Mouse (Mus musculus) ovary, postnatal 14 days (tissue): ENCODE results near the gene Rora.

Experiments used
- DNase-seq: peaks from one replicate; pipeline ENCODE4 v3.0.0; 2022; ENCODE audit warnings: low spot score

Gene Rora

GRCm38 (mm10) chr9:69140144-69140543, 486.6 kb downstream of the Rora start:
- DNase-seq = no peak

- no peak for DNase-seq
These were observed 488.3 kb downstream of the Rora start for GRCm38 (mm10) chr9:69141859-69142258.

GRCm38 (mm10) chr9:69146937-69147336, 493.4 kb downstream of the Rora start:
- no peak for DNase-seq

- DNase-seq = no peak
These were observed 496.6 kb downstream of the Rora start for GRCm38 (mm10) chr9:69150224-69150623.

GRCm38 (mm10) chr9:69154684-69155083, 501.1 kb downstream of the Rora start:
- DNase-seq = no peak

GRCm38 (mm10) chr9:69155836-69156595, 502.4 kb downstream of the Rora start:
- DNase-seq = no peak

- DNase-seq = no peak
These were observed 507.2 kb downstream of the Rora start for GRCm38 (mm10) chr9:69160818-69161217.

GRCm38 (mm10) chr9:69164653-69165052, 511.1 kb downstream of the Rora start:
- no peak for DNase-seq

- DNase-seq = no peak
These were observed 511.7 kb downstream of the Rora start for GRCm38 (mm10) chr9:69165096-69165836.

- no peak for DNase-seq
These were observed 520.5 kb downstream of the Rora start for GRCm38 (mm10) chr9:69174061-69174460.

- no peak for DNase-seq
These were observed 521.0 kb downstream of the Rora start for GRCm38 (mm10) chr9:69174527-69175116.

GRCm38 (mm10) chr9:69176988-69177387, 523.4 kb downstream of the Rora start:
- no peak for DNase-seq

- DNase-seq = no peak
These were observed 525.6 kb downstream of the Rora start for GRCm38 (mm10) chr9:69179224-69179623.

GRCm38 (mm10) chr9:69180961-69181360, 527.4 kb downstream of the Rora start:
- no peak for DNase-seq

GRCm38 (mm10) chr9:69181411-69181810, 527.8 kb downstream of the Rora start:
- DNase-seq = no peak

GRCm38 (mm10) chr9:69183888-69184287, 530.3 kb downstream of the Rora start:
- no peak for DNase-seq

GRCm38 (mm10) chr9:69190726-69191125, 537.1 kb downstream of the Rora start:
- DNase-seq = no peak

- no peak for DNase-seq
These were observed 538.9 kb downstream of the Rora start for GRCm38 (mm10) chr9:69192446-69192845.

GRCm38 (mm10) chr9:69194638-69195605, 541.3 kb downstream of the Rora start:
- DNase-seq = no peak

GRCm38 (mm10) chr9:69213796-69214195, 560.2 kb downstream of the Rora start:
- DNase-seq = peak; percentile 13

GRCm38 (mm10) chr9:69224841-69225240, 571.3 kb downstream of the Rora start:
- no peak for DNase-seq

GRCm38 (mm10) chr9:69226424-69226823, 572.8 kb downstream of the Rora start:
- no peak for DNase-seq
